Mouse (Mus musculus) limb, embryonic 10.5 days (tissue): ENCODE results near the gene Gm28372. TPM values are rescaled to one million over a fixed set of nuclear protein-coding genes. Genes with fewer than 3 reads are reported as not detected.

ENCODE experiments used
- DNase-seq: peaks from one replicate; pipeline ENCODE4 v3.0.0-alpha.2; 2017; ENCODE audit warnings: low spot score
- H3K27ac ChIP-seq: fragments of 300-500 bp; sonication (generic); 2 replicates; pipeline ENCODE4 v1.5.1; 2016; ENCODE audit warnings: mild to moderate bottlenecking
- H3K27me3 ChIP-seq: fragments of 300-500 bp; sonication (generic); 2 replicates; pipeline ENCODE4 v1.6.1; 2016; ENCODE audit warnings: low read depth, mild to moderate bottlenecking; ENCODE audit not compliant: poor library complexity, severe bottlenecking
- H3K36me3 ChIP-seq: fragments of 300-500 bp; sonication (generic); 2 replicates; pipeline ENCODE4 v1.6.1; 2016; ENCODE audit warnings: mild to moderate bottlenecking, moderate library complexity
- H3K4me1 ChIP-seq: fragments of 300-500 bp; sonication (generic); 2 replicates; pipeline ENCODE4 v1.6.1; 2016
- H3K4me3 ChIP-seq: fragments of 300-500 bp; sonication (generic); 2 replicates; pipeline ENCODE4 v1.5.1; 2016; ENCODE audit warnings: mild to moderate bottlenecking, moderate library complexity
- H3K9me3 ChIP-seq: fragments of 300-500 bp; sonication (generic); replicated peaks from 2 replicates; pipeline ENCODE4 v1.6.1; 2016; ENCODE audit warnings: mild to moderate bottlenecking
- WGBS: fragments of 180-500 bp; shearing (Covaris S2); methylation state at CpG from one replicate; pipeline ENCODE4 v1.1.7; 2016; 5-methylcytosine and 5-hydroxymethylcytosine counted together
- polyA plus RNA-seq: library from polyadenylated mRNA; unstranded; fragments of >200 nt; fragmentation: Nextera tagmentation; extraction: Ambion mirVana; gene quantifications from 2 replicates; pipeline ENCODE4 v1.2.1, GENCODE M21; 2016

Gene Gm28372
- polyA plus RNA-seq, 1 experiment from 2014 or later = not detected

GRCm38 (mm10) chr2:130448449-130448848, 43.4 kb downstream of the Gm28372 start:
- H3K36me3 ChIP-seq = peaks cover 17% of the 10 kb centered on the region
- no peak for DNase-seq
- H3K27me3 ChIP-seq = peaks cover 17% of the 10 kb centered on the region
- H3K9me3 ChIP-seq = no peaks in the 10 kb centered on the region
- no peak overlapping the region for H3K27ac ChIP-seq
- peaks cover 21% of the 10 kb centered on the region for H3K4me1 ChIP-seq
- no peak overlapping the region for H3K4me3 ChIP-seq

DNA sequence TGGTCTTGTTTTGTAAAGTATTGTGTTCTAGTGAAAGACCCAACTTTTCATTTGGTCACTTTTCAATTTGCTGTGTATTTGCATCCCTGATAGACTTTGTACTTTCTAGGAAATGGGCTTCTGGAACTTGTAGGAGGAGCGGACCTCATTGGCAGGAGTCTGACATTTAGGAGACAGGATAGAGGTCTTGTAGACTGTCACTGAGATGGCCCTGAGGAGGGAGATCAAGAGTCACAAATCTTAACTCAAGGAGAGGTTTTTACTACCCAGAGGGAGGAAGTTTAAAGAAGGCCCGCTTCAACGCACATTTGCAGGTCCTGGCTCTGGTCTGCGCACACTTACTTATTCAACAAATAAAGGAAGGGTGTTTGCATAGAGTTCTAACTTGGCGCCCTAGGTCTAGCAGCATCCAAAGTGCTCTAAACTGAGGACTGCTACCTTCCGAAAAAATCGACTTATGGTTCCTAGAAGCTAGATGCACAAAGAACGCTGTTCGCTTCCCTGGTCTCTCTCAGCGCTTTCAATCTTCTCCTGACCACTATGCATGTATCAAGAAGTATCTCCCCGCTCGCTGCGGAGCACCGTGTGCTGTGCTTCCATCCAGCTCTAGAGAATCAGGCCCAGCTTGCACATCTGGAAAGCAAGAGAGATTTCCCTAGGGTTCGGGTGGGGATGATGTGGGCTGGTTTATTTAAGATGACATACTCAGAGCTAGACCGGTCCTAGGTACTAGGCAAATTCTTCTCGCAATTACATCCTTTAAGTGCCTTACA, 44.2 kb downstream of the Gm28372 start:
- peaks cover 10% of the 10 kb centered on the region for H3K36me3 ChIP-seq
- no peaks in the 10 kb centered on the region for H3K9me3 ChIP-seq
- H3K4me1 ChIP-seq = peaks cover 21% of the 10 kb centered on the region
- H3K27me3 ChIP-seq = peaks cover 17% of the 10 kb centered on the region
- H3K27ac ChIP-seq = no peak overlapping the region
- H3K4me3 ChIP-seq = peak overlapping the region; percentile 89
- WGBS = 8% methylated on average over 17 of the region's 17 CpGs
- DNase-seq = peak; percentile 35

DNA sequence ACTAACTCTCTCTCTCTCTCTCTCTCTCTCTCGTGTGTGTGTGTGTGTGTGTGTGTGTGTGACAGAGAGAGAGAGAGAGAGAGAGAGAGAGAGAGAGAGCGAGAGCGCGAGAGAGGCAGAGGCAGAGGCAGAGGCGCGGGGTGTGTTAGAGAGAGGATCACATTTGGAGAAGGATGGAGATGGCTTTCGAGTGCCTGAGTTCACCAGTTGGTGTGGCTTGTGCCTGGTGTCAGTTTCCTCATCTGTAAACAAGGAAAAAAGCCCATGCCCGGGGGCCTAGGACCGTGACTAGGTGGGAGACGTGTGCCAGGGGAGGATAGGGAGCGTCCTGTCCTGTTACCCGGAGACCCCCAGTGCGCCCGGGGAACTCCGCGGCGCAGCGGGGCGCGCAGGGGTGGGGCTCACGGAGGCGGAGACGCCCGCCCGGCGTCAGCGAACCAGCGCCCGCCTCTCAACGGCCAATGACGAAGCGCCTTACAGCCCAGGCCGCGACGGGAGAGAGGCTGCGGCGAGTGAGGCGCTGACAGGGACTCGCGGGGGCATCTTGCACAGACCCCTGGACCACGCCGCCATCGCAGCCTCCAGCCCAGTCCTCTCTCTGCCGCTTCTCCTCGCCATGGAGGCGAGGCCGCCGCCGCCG, 44.9 kb downstream of the Gm28372 start, which contains the start of gene Ptpra:
TSS of gene Ptpra (plus strand) at position 485 of the 640 bp plus-strand sequence.
- peaks cover 21% of the 10 kb centered on the region for H3K4me1 ChIP-seq
- peaks cover 4% of the 10 kb centered on the region; the same call in 1 of the 2 replicates for H3K36me3 ChIP-seq
- DNase-seq = peak; percentile 91
- peak within 1 kb of the TSS; percentile 89 for H3K4me3 ChIP-seq
- H3K27ac ChIP-seq = peak within 1 kb of the TSS; percentile 94
- 0% methylated on average over 48 of the region's 50 CpGs for WGBS
- peaks cover 17% of the 10 kb centered on the region for H3K27me3 ChIP-seq
- no peaks in the 10 kb centered on the region for H3K9me3 ChIP-seq

DNA sequence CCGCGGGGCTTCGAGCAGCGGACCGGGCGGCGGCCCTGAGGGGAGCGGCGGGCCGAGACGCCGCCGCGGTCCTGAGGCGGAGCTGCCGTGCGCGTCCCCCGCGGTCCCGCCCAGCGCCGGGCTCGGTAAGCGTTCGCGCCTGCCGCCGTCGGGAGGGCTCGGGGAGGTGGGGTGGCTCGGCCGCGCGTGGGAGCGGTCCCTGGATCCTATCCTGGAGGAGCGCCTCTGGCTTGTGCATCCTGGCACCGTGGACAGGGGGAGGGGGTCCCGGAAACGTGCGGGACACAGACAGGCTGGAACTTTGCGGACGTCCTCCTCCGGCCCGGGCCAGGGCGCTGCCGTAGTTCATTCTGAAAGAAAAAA, 45.4 kb downstream of the Gm28372 start:
- H3K9me3 ChIP-seq = no peaks in the 10 kb centered on the region
- no peaks in the 10 kb centered on the region for H3K36me3 ChIP-seq
- WGBS = under 1% methylated on average over 47 of the region's 47 CpGs
- peak overlapping the region; percentile 94 for H3K27ac ChIP-seq
- H3K4me3 ChIP-seq = peak overlapping the region; percentile 89
- DNase-seq = no peak
- H3K4me1 ChIP-seq = peaks cover 21% of the 10 kb centered on the region
- H3K27me3 ChIP-seq = peaks cover 17% of the 10 kb centered on the region

GRCm38 (mm10) chr2:130451086-130451726, 46.2 kb downstream of the Gm28372 start:
- H3K27me3 ChIP-seq = peaks cover 17% of the 10 kb centered on the region
- WGBS = 73% methylated on average over 14 of the region's 14 CpGs
- H3K27ac ChIP-seq = 0 out of 2 replicates have a peak overlapping the region, but pooled peaks have one; percentile 94
- DNase-seq = no peak
- no peaks in the 10 kb centered on the region for H3K36me3 ChIP-seq
- H3K9me3 ChIP-seq = no peaks in the 10 kb centered on the region
- H3K4me3 ChIP-seq = peak overlapping the region; percentile 89
- peaks cover 21% of the 10 kb centered on the region for H3K4me1 ChIP-seq

DNA sequence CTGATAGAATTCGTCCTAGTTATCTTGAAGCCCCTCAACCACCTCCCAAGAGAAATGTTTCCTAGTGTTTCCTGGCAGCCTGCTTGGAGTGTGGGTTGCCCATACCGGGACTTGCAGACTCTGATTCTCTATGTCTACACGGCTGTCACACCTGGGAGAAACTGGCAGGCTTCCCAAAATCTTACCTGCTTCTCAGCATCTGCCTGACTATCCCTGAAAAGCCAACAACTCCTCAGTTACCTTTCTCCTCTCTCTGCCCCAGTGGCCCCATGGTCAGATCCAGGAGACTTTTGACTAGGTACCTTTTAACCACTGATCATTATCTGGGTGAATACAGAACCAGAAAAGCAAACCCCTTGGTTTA, 46.7 kb downstream of the Gm28372 start:
- peaks cover 21% of the 10 kb centered on the region for H3K4me1 ChIP-seq
- H3K27ac ChIP-seq = no peak overlapping the region
- DNase-seq = no peak
- WGBS = 81% methylated on average over 3 of the region's 3 CpGs
- H3K27me3 ChIP-seq = peaks cover 17% of the 10 kb centered on the region
- no peaks in the 10 kb centered on the region for H3K9me3 ChIP-seq
- H3K4me3 ChIP-seq = peak overlapping the region; percentile 89; the same call in 1 of the 2 replicates
- H3K36me3 ChIP-seq = no peaks in the 10 kb centered on the region

- Histone ChIP-seq H3K9me3 (no peaks in the 10 kb centered on the region), H3K4me3 (no peak overlapping the region), H3K27me3 (peaks cover 17% of the 10 kb centered on the region), H3K36me3 (no peaks in the 10 kb centered on the region), H3K4me1 (peaks cover 21% of the 10 kb centered on the region), H3K27ac (no peak overlapping the region)
- WGBS = 53% methylated on average over 2 of the region's 2 CpGs
- DNase-seq = no peak
These were observed 47.2 kb downstream of the Gm28372 start for GRCm38 (mm10) chr2:130452266-130452665.

GRCm38 (mm10) chr2:130453421-130453820, 48.4 kb downstream of the Gm28372 start:
- H3K4me1 ChIP-seq = peaks cover 21% of the 10 kb centered on the region
- WGBS = 66% methylated on average over 6 of the region's 6 CpGs
- no peak overlapping the region for H3K27ac ChIP-seq
- no peak overlapping the region for H3K4me3 ChIP-seq
- H3K9me3 ChIP-seq = no peaks in the 10 kb centered on the region
- DNase-seq = no peak
- no peaks in the 10 kb centered on the region for H3K36me3 ChIP-seq
- peaks cover 12% of the 10 kb centered on the region for H3K27me3 ChIP-seq

DNA sequence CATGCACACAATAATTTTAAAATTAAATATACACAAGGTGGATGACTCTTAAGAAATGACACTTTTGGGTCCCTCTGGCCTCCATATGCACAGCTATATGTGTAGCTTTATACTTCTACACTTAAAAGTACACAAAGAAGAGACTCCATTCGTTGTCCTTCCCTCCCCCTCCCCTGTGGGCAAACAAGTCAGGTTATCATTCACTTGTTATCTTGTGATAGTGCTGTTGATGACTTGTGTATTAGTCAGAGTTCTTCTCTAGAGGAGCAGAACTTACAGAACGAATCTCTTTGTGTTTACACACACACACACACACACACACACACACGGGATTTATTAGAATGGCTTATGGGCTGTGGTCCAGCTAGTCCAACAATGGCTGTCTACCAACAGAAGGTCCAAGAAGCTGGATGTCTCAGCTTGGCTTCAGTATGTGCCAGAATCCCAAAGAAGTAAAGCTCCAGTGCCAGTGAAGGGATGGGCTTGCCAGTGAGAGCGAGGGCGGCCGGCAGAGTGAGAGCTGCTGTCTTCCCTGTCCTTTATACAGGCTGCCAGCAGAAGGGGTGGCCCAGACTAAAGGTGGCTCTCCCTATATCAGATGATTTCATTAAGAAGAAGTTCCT, 49.8 kb downstream of the Gm28372 start:
- no peak overlapping the region for H3K27ac ChIP-seq
- no peaks in the 10 kb centered on the region for H3K9me3 ChIP-seq
- no peak for DNase-seq
- no peak overlapping the region for H3K4me3 ChIP-seq
- no peaks in the 10 kb centered on the region for H3K27me3 ChIP-seq
- WGBS = 89% methylated on average over 6 of the region's 6 CpGs
- peaks cover 14% of the 10 kb centered on the region for H3K4me1 ChIP-seq
- no peaks in the 10 kb centered on the region for H3K36me3 ChIP-seq

Other genes starting within 250 kb of the Gm28372 start
- 959 and 1,054 TPM in 2 replicates for gene Snrpb, start 225.8 kb upstream of the Gm28372 start, polyA plus RNA-seq
- gene Tmc2, start 210.0 kb upstream of the Gm28372 start, polyA plus RNA-seq = not detected in 2 replicates
- gene Nop56, start 130.8 kb upstream of the Gm28372 start, polyA plus RNA-seq = 440 and 499 TPM in 2 replicates
- gene Idh3b, start 120.7 kb upstream of the Gm28372 start, polyA plus RNA-seq = 136 and 140 TPM in 2 replicates
- 0.34 and 0.90 TPM in 2 replicates for gene Ebf4, start 110.1 kb upstream of the Gm28372 start, polyA plus RNA-seq
- 65.6 and 75.4 TPM in 2 replicates for gene Cpxm1, start 7.7 kb upstream of the Gm28372 start, polyA plus RNA-seq
- not detected in 2 replicates for gene 1700020A23Rik, start within 50 bp of the Gm28372 start, polyA plus RNA-seq
- not detected in 2 replicates for gene Tmem239, start 1.2 kb downstream of the Gm28372 start, polyA plus RNA-seq
- 101 and 121 TPM in 2 replicates for gene Vps16, start 19.1 kb downstream of the Gm28372 start, polyA plus RNA-seq
- 13.4 and 13.9 TPM in 2 replicates for gene Pced1a, start 19.5 kb downstream of the Gm28372 start, polyA plus RNA-seq
- 73.2 and 85.5 TPM in 2 replicates for gene Ptpra, start 45.0 kb downstream of the Gm28372 start, polyA plus RNA-seq
- gene Mrps26, start 158.5 kb downstream of the Gm28372 start, polyA plus RNA-seq = 87.3 and 95.6 TPM in 2 replicates
- gene Oxt, start 170.9 kb downstream of the Gm28372 start, polyA plus RNA-seq = not detected in 2 replicates
- gene Avp, start 177.3 kb downstream of the Gm28372 start, polyA plus RNA-seq = not detected in 2 replicates
- 22.3 and 23.4 TPM in 2 replicates for gene Fastkd5, start 224.8 kb downstream of the Gm28372 start, polyA plus RNA-seq
- gene Ubox5, start 224.8 kb downstream of the Gm28372 start, polyA plus RNA-seq = 22.7 and 22.9 TPM in 2 replicates
- 2.4 and 2.7 TPM in 2 replicates for gene Lzts3, start 237.6 kb downstream of the Gm28372 start, polyA plus RNA-seq